Comparison of ENCODE assay signal across 8 mouse cellular contexts in genomic region chr15:60824751-60825227, GRCm38 (mm10). TPM values are rescaled to one million over a fixed set of nuclear protein-coding genes. Genes with fewer than 3 reads are reported as not detected.
DNase-seq lines count a peak whose midpoint lies in the region; ATAC-seq and TF ChIP-seq lines count a peak whose summit lies in the region.

No protein-coding gene starts in this region.

- peaks cover 23% of the 10 kb centered on the region for H3K4me1 ChIP-seq in forebrain, embryonic 15.5 days
- peaks cover 11% of the 10 kb centered on the region; the same call in 1 of the 2 replicates for H3K4me1 ChIP-seq in neural tube, embryonic 14.5 days (ENCODE audit: control insufficient read depth, insufficient read depth, low read length)
- H3K4me1 ChIP-seq in testis, adult 2 months (ENCODE audit: control insufficient read depth, insufficient read depth, low read length) = peaks cover 15% of the 10 kb centered on the region

- no peaks in the 10 kb centered on the region for H3K27me3 ChIP-seq in forebrain, embryonic 15.5 days
- no peaks in the 10 kb centered on the region for H3K27me3 ChIP-seq in neural tube, embryonic 14.5 days (ENCODE audit: control insufficient read depth, insufficient read depth, low read length)
- no peaks in the 10 kb centered on the region for H3K27me3 ChIP-seq in testis, adult 2 months (ENCODE audit: control insufficient read depth, insufficient read depth, low read length)

- H3K4me2 ChIP-seq in forebrain, embryonic 15.5 days (replicated peaks) = peak overlapping the region; percentile 98
- peak overlapping the region; percentile 100 for H3K4me2 ChIP-seq in neural tube, embryonic 14.5 days (ENCODE audit: low read depth, low read length)

- ATAC-seq in forebrain, embryonic 15.5 days (replicated peaks) = peak; percentile 94
- ATAC-seq in neural tube, embryonic 14.5 days (ENCODE audit: low read depth) = peak; percentile 90

- peak overlapping the region; percentile 73 for H3K27ac ChIP-seq in forebrain, embryonic 15.5 days (replicated peaks)
- H3K27ac ChIP-seq in neural tube, embryonic 14.5 days (ENCODE audit: low read depth, low read length) = peak overlapping the region; percentile 64
- H3K27ac ChIP-seq in testis, adult 2 months (ENCODE audit: control insufficient read depth, insufficient read depth, low read depth, low read length) = no peak overlapping the region

- peak overlapping the region; percentile 55 for H3K4me3 ChIP-seq in forebrain, embryonic 15.5 days
- H3K4me3 ChIP-seq in neural tube, embryonic 14.5 days (ENCODE audit: low read depth, low read length) = peak overlapping the region; percentile 78
- peak overlapping the region; percentile 72 for H3K4me3 ChIP-seq in testis, adult 2 months (ENCODE audit: control insufficient read depth, low read depth, low read length)

- TF ChIP-seq POLR2A in testis, adult 2 months (IDR thresholded peaks at IDR 0.05; ENCODE audit: control insufficient read depth, low read depth, low read length) = peak; percentile 44; the same call in 1 of the 2 replicates

- DNase-seq in CD8-positive naive resting alpha-beta T cell, adult 2 months (ENCODE audit: low read depth in 2 of 2, low spot score in 2 of 2) = peak; percentile 78 to 88
- peak; percentile 34 for DNase-seq in cerebellum, adult 11 months
- DNase-seq in heart, postnatal 25 days (ENCODE audit: low spot score) = peak; percentile 87
- DNase-seq in layer of hippocampus, adult 18-20 months (ENCODE audit: low spot score in 2 of 2) = peak; percentile 77 to 92
- peak; percentile 94 to 96 for DNase-seq in lung, adult 18-20 months

- no peaks in the 10 kb centered on the region for H3K9me3 ChIP-seq in forebrain, embryonic 15.5 days
- no peaks in the 10 kb centered on the region for H3K9me3 ChIP-seq in neural tube, embryonic 14.5 days (ENCODE audit: control insufficient read depth, low read length)

- intact Hi-C loops in heart, postnatal 25 days (cut with DNase I) = loop anchor here (2.0 to 5.0 kb wide), 6 partner anchors 62 to 727 kb away; no protein-coding TSS in a partner anchor

- 0% methylated on average over 32 of the region's 32 CpGs for WGBS in forebrain, embryonic 15.5 days
- WGBS in neural tube, embryonic 14.5 days = under 1% methylated on average over 32 of the region's 32 CpGs

- H3K9ac ChIP-seq in forebrain, embryonic 15.5 days (replicated peaks) = peak overlapping the region; percentile 59
- H3K9ac ChIP-seq in neural tube, embryonic 14.5 days (replicated peaks; ENCODE audit: low read depth, low read length) = peak overlapping the region; percentile 72

- no peaks in the 10 kb centered on the region for H3K36me3 ChIP-seq in forebrain, embryonic 15.5 days
- no peaks in the 10 kb centered on the region for H3K36me3 ChIP-seq in neural tube, embryonic 14.5 days (ENCODE audit: control insufficient read depth, insufficient read depth, low read length)
- no peaks in the 10 kb centered on the region for H3K36me3 ChIP-seq in testis, adult 2 months (ENCODE audit: control insufficient read depth, insufficient read depth, low read length)

- no peak for TF ChIP-seq CTCF in testis, adult 2 months (IDR thresholded peaks at IDR 0.05; ENCODE audit: control insufficient read depth, insufficient read depth, insufficient replicate concordance, low read depth, low read length)

RNA-seq across cellular contexts. Expression of gene Fam84b, which starts 28.8 kb away (rescaled TPM):
- polyA plus RNA-seq in forebrain, embryonic 15.5 days (2015; fragmentation: Nextera tagmentation; extraction: Ambion mirVana) = 10.2 and 14.4 TPM in 2 replicates
- 10 to 100 TPM in 1 of 2 experiments, 1 to 10 TPM in 1; 8.6 to 10.5 TPM for total RNA-seq in heart, postnatal 25 days (2021)
- total RNA-seq in layer of hippocampus, adult 18-20 months (2021) = 10 to 100 TPM; 11.9 to 14.0 TPM
- 7.0 and 8.4 TPM in 2 replicates for polyA plus RNA-seq in neural tube, embryonic 14.5 days (2014; fragmentation: Nextera tagmentation; extraction: Ambion mirVana)
- 1.0 and 1.3 TPM in 2 replicates for polyA plus RNA-seq in testis, adult 2 months (2012; rRNA removed)

Comparison
In these comparisons a context has a peak if more than half of its experiments do, and no peak if none do; other contexts are left out.
1. DNase-seq: peak in every context shown above with its lines; median percentile 95 in lung, adult 18-20 months; 87 in heart, postnatal 25 days; 84 in layer of hippocampus, adult 18-20 months; 83 in CD8-positive naive resting alpha-beta T cell, adult 2 months; 34 in cerebellum, adult 11 months.